ENCODE assay signal across 18 mouse cellular contexts in genomic region chr2:178129676-178130075, GRCm38 (mm10). TPM values are rescaled to one million over a fixed set of nuclear protein-coding genes. Genes with fewer than 3 reads are reported as not detected.
DNase-seq lines count a peak whose midpoint lies in the region; ATAC-seq lines count a peak whose summit lies in the region.
"Had no signal": no experiment of that assay in that cellular context is flagged by ENCODE, and none has a peak within 500 bp of the region (broad histone marks: within the 10 kb centered on the region; RNA-seq: fewer than 3 reads in every experiment).

No protein-coding gene starts in this region.

- no peak overlapping the region for H3K27ac ChIP-seq in limb, embryonic 10.5 days
- H3K27ac ChIP-seq: liver, embryonic 13.5 days had no signal

- H3K27me3 ChIP-seq in limb, embryonic 10.5 days (ENCODE audit: low read depth, poor library complexity, severe bottlenecking) = no peaks in the 10 kb centered on the region
- H3K27me3 ChIP-seq: liver, embryonic 13.5 days had no signal

- DNase-seq in cerebellum, adult 11 months = peak; percentile 27
- DNase-seq in layer of hippocampus, postnatal 10 days (ENCODE audit: low spot score in 2 of 2) = peak; percentile 3 to 9
- DNase-seq in layer of hippocampus, adult 9-11 months = no peak
- DNase-seq in urinary bladder, postnatal 10 days (ENCODE audit: low spot score) = peak; percentile 6
- DNase-seq in urinary bladder, adult 18-20 months (ENCODE audit: low spot score in 2 of 2) = no peak
- DNase-seq in limb, embryonic 10.5 days (ENCODE audit: low spot score) = no peak
- no peak for DNase-seq in MN1 (ENCODE audit: low spot score)
- DNase-seq: kidney, adult 18-20 months; kidney, postnatal 25 days; liver, embryonic 13.5 days had no signal

- WGBS in limb, embryonic 10.5 days = 90% methylated on average over 2 of the region's 2 CpGs

- no peaks in the 10 kb centered on the region for H3K36me3 ChIP-seq in limb, embryonic 10.5 days
- H3K36me3 ChIP-seq: G1E; heart, embryonic 12.5 days; liver, embryonic 13.5 days had no signal

- no peaks in the 10 kb centered on the region for H3K9me3 ChIP-seq in limb, embryonic 10.5 days (replicated peaks)
- H3K9me3 ChIP-seq: heart, embryonic 12.5 days; liver, embryonic 13.5 days had no signal

- H3K4me1 ChIP-seq in limb, embryonic 10.5 days = no peaks in the 10 kb centered on the region
- H3K4me1 ChIP-seq: liver, embryonic 13.5 days had no signal

- ATAC-seq in cerebellum, adult (ENCODE audit: insufficient number of reproducible peaks, low FRiP score, low TSS enrichment) = no peak
- ATAC-seq: CD4-positive, CD25-positive, alpha-beta regulatory T cell, adult 4 months; forebrain, embryonic 14.5 days; hindbrain, embryonic 16.5 days; midbrain, embryonic 16.5 days had no signal

- H3K4me3 ChIP-seq in limb, embryonic 10.5 days = no peak overlapping the region
- H3K4me3 ChIP-seq: heart, embryonic 12.5 days; liver, embryonic 13.5 days had no signal

RNA-seq across cellular contexts. Expression of gene Phactr3, which starts 10.9 kb away (rescaled TPM):
- 100 to 1,000 TPM; 113 to 115 TPM for total RNA-seq in layer of hippocampus, postnatal 10 days (2021)
- polyA plus RNA-seq in limb, embryonic 10.5 days (2016; fragmentation: Nextera tagmentation; extraction: Ambion mirVana) = 8.1 and 8.3 TPM in 2 replicates
- total RNA-seq: megakaryocyte, adult 5-6 weeks had no signal
- polyA plus RNA-seq: G1E had no signal

RNA-seq across cellular contexts. Expression of gene Zfp931, which starts 51.4 kb away (rescaled TPM):
- 10 to 100 TPM; 19.0 to 23.8 TPM for total RNA-seq in layer of hippocampus, postnatal 10 days (2021)
- polyA plus RNA-seq in limb, embryonic 10.5 days (2016; fragmentation: Nextera tagmentation; extraction: Ambion mirVana) = 16.2 and 17.0 TPM in 2 replicates

Comparison
In these comparisons a context has a peak if more than half of its experiments do, and no peak if none do; other contexts are left out.
1. DNase-seq: peak in cerebellum, adult 11 months (single experiment), layer of hippocampus, postnatal 10 days (2 of 2) and urinary bladder, postnatal 10 days (single experiment); none in layer of hippocampus, adult 9-11 months (single experiment), urinary bladder, adult 18-20 months (0 of 2), limb, embryonic 10.5 days (single experiment) and MN1 (single experiment).